Mouse (Mus musculus): ENCODE data around the gene Frk. TPM values are rescaled to one million over a fixed set of nuclear protein-coding genes. Genes with fewer than 3 reads are reported as not detected.
"Not testable (repeated sequence)": the region's sequence is repeated elsewhere in the genome, so short reads cannot be mapped to it uniquely, and the experiment has no call there.

Frk gene
- polyA plus RNA-seq, 1 experiment from 2014 or later, result 1.3 TPM

DNA sequence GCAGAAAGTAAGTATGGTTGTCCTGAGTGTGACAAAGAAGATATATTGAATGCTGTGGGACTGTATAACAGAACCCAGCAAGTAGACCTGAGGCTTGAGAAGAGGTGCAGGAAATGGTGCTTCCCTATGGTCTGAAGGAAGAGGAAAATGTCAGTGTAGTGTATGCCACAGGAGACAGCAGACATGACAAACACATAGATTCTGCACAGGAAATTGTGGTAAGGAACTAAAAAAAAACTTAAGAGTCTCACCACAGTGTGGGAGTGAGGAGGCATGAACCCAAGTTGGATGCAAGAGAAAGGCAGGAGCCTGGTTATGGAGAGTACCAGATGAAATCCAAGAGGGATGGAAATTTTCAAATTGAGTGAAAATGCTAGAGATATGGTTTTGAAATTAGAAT, 132.3 kb downstream of the Frk start:
- no peak for DNase-seq (ENCODE audit: low spot score)

DNA sequence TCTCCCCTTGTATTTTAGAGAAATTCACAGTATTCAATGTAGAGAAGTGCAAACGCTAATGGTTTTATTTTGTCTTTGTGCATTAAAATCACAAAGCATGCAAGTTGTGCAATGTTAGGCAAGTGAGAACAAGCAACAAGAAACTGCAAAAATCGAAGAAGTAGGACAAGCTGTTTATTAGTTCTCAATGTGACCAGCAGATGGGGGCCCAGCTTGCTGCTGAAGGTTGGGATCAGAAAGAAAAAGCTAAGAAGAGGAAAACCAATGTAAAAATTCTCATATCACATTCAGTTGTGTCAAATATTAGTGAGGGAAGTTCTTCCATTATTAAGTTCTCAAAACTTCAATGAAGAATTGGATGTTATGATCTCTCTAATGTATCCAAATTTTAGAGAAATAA, 134.0 kb downstream of the Frk start:
- DNase-seq (ENCODE audit: low spot score), result no peak

DNA sequence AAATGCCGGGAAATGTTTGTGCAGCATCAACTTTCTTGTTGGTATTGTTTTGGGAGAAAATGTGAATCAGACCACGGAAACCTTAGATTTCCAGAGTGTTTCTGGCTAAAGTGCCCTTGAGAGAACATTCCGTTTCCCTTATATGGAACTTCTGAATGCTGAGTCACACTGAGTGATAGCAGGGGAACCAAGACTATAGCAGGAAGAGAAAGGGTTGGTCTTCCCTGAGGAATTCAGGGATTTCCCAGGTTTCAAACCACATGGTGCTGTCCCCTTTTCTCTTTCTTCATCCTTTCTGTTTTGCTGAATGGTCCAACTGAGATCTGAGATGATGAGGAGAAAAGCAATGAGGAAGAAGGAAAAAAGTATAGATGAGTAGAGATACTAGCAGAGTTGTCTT, 135.3 kb downstream of the Frk start:
- DNase-seq (ENCODE audit: low spot score), result no peak

DNA sequence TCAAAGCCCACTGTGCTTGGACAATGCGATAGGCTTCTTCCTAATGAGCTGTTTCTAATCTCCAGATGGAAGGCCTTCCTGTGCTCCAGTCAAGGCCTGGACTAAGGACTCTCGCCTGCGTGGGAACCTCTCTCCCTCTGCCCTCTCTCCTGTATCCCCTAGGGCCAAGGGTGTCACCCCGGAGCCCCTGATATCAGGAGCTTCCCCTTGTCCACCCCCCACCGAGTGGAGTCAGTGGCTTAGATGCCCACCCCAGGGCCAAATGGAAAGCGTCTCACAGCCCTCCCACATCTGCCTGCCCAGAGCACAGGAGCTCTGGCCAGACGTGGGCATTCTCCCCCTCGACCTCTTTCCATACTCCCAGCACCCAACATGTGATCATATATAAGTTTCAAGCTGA, 137.3 kb downstream of the Frk start:
- DNase-seq (ENCODE audit: low spot score), result not testable (repeated sequence)

DNA sequence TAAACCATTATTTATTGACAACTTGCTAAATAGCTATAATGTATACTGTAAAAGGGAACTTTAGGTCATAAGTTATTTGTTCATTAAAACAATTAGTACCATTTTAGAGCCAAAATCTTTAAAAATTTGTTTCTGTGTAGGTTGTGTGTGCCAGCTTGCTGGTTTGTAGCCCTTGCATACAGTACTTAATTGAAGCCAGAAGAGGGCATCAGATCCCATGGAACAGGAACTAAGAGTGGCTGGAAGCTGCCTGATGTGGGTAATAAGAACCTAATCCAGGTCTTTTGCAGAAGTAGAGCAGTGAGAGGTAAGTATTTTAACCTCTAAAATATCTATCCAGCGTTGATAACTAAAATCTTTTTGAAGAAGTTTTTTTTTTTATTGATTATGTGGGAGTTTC, 155.0 kb downstream of the Frk start:
- DNase-seq (ENCODE audit: low spot score), result no peak

Other genes starting within 250 kb of the Frk start
- gene Tspyl1, start 201.2 kb upstream of the Frk start, polyA plus RNA-seq (2015; fragmentation: Nextera tagmentation; extraction: Ambion mirVana), result 77.6 and 82.6 TPM in 2 replicates
- gene Tspyl4, start 186.0 kb upstream of the Frk start, polyA plus RNA-seq (2015; fragmentation: Nextera tagmentation; extraction: Ambion mirVana), result 31.0 and 32.9 TPM in 2 replicates
- 0.27 and 0.31 TPM in 2 replicates for gene Col10a1, start 93.4 kb upstream of the Frk start, polyA plus RNA-seq (2015; fragmentation: Nextera tagmentation; extraction: Ambion mirVana)
- 26.3 and 31.0 TPM in 2 replicates for gene Nt5dc1, start 64.8 kb upstream of the Frk start, polyA plus RNA-seq (2015; fragmentation: Nextera tagmentation; extraction: Ambion mirVana)